Mouse (Mus musculus) megakaryocyte, adult 5-6 weeks (primary cell): ENCODE results near the gene Thbs4. TPM values are rescaled to one million over a fixed set of nuclear protein-coding genes. Genes with fewer than 3 reads are reported as not detected.

ENCODE experiments used
- ATAC-seq: 2 replicates; pipeline ENCODE4 v1.8.0; 2016; ENCODE audit warnings: mild to moderate bottlenecking, inconsistent platforms; ENCODE audit not compliant: poor library complexity, severe bottlenecking
- total RNA-seq, 2 experiments: library from RNA; stranded (forward) in 1 of 2; stranded (reverse) in 1 of 2; fragments of 153-499, 151-499 nt in 1 of 2; fragments of 221-1000, 200-1000 nt in 1 of 2; gene quantifications; 2 replicates each; pipeline versions ENCODE4 v1.2.3 to v1.2.4; 2015 to 2017

Thbs4 gene
- total RNA-seq, 2 experiments from 2014 or later = not detected

DNA sequence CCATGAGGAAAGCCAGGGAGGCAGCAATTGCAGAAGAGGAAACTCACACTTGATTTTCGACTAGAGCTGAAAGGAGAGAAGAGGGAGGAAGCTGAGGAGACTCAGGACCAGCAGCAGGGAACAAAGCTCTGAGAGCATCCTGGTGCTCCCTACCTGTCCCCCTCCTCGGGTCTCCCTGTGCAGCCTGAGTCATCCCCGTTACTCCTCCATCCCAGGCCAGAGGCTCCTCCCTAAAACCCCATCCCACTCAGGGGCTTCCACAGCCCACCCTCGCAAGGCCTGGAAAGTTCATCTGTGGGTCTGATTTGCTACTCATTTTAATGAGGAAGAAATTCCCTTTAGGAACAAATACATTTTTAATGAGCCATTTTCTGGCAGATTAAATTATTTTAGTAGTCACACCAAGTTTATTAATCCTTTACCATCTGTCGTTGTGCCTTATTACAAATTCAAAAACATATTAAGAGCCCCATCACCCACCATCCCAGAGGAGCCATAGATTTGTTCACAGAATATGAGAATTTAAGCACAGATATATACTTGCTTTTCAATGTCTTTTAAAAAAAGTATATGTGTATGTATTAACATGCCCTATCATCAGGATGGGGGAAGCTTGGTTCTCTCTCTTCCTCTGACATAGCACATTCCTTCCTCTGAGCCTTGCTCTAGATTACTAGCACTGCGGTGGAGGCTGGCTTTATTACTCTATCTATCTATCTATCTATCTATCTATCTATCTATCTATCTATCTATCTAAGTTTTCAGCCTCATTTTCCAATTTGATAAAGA, 29.0 kb downstream of the Thbs4 start:
- ATAC-seq = peak; percentile 14; the same call in 1 of the 2 replicates

DNA sequence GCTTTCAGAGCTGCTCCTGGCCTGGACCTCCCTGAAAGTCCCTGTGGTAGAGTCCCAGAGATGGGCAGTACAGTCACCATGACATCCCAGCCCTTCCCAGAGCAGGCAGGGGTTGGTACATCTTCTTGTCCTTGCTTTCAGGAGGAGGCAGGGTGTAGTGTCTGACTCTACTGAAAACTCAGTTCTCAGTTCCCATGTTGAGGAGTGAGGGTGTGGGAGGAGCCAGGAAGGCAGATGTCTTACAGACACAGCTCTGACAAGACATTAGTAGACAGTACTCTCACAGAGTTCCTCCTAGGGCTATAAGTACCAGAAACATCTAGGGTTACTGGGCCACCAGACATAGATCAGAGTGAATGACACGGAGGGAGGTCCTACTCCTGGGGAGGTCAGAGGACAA, 32.3 kb downstream of the Thbs4 start:
- no peak for ATAC-seq

DNA sequence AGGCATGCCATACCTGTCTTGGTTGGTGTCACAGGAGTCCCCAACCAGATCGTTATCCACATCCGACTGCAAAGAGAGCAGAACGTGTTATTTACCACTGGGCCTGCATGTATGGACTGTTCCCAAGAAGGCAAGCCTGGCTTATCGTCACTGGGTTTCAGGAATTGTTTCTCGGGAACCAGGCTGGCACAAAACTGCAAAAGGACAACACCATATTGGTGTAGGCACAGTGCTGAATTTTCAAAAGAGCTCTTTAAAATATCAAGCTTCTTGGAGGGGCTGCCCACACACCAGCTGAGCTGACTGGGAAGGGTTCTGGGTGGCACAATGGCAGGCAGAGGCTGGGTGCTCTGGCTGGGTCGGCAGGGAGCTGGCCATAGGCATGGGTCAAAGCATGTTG, 34.1 kb downstream of the Thbs4 start:
- ATAC-seq = no peak

DNA sequence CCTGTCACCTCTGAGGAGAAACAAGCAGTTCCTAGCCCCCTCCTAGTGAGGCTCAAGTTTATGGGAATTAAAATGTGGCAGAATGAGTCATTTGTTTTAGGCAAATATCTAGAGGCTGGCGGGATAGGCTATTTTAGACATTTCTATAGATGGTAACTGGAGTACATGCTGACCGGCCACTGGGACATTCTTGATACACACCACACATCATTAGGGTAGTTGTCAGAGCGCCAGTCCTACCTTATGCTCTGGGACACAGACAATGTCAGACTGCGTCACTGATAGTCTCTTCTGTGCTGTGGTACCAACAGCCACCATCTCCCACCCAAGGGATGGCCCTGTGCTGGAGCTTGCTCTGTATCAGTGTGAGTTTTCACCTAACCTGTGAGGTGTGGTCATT, 35.5 kb downstream of the Thbs4 start:
- ATAC-seq = no peak

DNA sequence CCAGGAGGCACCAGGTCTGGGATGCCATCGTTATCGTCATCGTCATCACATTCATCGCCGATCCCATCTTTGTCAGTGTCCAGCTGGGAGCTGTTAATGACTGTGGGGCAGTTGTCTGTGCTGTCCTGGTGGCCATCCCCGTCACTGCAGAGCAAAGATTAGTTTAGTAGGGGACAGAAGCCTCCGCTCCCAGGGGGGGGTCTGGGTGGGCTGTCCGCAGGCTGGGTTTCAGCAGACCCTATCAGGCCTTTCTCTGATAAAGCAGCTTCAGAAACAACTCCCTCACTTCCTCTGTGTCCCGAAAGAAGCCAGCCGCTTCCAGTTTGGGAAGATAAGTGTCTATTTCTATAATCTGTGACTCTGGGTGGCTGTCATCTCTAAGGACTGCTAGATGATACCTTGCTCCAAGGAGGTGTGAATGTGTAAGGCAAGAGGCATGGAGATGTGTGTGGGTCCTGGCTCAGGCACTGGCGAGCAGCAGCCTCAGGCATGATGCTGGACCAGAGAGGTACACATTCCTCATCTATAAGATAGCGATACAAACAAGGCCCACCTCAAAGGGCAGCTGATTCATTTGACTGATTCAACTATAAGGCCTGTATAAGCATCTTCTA, 36.5 kb downstream of the Thbs4 start:
- ATAC-seq = no peak

DNA sequence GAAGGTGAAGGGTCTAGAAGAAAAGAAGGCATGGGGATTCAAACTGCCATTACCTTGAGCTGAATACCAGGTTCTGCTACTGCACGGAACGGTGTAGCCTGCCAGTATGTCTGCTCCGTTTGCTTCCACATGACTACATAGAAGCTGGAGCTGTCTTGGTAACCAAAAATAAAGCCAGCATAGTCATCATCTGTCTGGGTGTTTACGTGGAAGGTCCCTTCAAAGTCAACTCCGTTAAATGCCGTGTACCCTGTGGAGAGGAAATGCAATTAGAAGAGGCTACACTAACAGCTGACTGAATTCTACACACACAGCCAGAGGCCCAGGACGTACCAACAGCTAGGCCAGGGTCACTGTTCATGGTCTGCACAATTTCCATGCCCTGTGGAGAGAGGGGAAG, 39.6 kb downstream of the Thbs4 start:
- no peak for ATAC-seq

DNA sequence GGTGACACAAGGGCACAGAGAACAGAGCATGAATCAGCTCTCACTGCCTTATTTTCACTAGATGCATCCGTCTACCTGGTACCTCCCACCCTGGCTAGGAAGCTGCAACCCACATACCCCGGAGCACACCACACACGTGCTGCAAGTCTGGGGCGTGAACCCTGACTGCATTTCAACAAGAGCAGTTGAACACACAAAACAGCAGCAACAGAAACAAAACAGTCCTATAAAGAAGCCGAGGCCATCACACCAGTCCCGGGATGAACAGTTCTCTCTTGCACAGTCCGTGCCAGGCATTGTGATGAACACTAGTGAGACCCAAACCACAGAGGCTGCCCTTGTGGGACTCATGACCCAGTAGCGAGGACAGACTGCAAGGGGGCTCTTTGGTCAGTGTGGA, 40.9 kb downstream of the Thbs4 start:
- ATAC-seq = no peak

DNA sequence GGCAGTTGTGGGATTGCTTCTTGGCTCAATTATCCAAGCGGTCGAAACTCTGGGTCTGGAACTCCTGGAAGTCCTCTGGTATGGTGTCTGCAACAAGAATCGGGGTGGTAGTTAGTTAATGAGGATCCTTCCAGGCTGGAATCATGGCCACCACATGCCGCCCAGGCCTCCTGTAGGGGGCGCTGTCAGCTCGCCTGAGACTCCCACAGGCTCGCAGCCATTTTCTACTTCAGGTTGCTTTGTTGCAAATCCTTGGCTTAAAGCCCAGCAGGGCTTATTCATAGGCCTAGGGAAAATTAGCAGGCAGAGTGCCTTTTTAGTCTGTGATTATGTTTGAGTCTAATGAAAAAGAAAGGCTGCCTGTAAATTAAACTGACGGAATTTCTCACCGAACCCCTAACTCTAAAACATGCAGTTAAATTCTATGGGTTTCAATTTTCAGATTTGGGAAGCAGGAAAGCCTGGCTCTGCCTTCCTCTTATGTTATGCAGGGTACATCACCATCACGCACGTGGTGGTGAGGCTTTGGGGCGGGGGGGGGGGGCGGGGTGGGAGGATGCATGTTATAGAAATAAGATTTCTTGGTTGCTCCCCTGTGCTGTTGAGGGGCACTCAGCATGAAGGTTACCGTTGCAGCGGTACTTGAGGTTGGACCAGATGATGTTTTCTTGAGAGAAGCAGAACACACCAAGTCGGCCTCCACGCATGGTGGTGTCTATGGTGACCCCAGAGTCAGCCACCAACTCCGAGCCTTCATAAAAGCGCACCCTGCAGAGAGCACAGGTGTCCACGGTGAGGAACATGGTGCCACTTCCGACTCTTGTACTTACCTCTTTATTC, 42.7 kb downstream of the Thbs4 start:
- ATAC-seq = peak; percentile 71

DNA sequence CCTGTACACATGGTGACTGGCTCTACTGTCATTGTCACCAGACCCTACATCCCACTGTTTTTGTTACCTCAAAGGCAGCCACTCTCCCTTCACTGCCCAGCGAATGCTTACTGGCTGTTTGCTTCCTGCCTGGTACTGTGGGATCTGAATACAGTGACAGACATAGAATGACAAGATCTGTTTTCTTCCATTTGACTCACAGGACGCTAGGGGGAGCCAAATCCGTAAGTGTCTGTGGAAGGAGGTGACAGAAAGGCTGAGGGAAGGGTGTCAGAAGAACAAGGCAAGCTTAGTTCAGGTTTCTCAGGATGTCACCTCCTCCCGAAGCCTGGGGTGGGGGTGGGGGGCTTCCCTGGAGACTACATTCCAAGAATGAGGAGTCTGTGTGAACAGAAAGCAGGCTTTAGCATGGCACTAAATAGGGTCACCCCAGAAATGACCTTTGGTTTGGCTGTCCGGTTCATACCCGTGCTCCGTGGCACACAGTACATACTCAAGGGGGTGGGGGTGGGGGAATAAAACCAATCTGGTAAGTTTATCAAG, 43.6 kb downstream of the Thbs4 start:
- ATAC-seq = peak; percentile 86

DNA sequence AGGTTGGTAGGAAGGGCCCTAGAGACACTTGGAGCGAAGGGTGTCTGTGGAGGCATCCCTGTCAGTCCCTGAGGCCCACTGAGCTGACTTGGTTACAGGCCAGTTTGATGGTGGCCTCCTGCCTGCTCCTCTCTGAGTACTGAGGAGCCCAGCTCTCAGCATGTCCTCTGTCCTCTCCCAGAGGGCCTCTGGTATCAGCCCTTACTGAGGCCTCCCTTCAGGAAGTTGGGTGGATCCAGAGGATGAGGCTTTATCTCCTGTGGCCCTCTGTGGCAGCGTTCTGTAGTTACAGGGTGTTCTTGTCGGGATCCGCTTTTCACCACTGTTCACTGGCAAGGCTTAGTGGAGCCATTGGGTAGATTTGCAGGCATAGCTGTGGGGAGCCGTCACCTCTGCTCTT, 51.3 kb downstream of the Thbs4 start:
- ATAC-seq = no peak

DNA sequence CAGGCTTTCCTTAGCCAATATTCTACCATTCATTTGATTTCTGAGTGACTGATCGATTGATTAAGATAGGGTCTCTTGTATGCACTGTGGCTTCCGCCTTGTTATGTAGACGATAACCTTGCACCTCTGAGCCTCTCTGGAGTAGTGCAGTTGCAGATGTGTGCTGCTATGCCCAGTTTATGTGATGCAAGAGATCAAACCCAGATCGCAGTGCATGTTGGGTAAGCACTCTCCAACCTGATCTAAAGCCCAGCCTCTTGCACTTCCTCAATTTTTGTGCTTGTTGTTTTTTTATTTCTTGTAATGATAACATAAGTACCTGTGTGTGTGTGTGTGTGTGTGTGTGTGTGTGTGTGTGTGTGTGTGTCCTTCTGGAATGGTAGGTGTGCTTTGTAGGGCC, 51.7 kb downstream of the Thbs4 start:
- peak; percentile 77 for ATAC-seq

DNA sequence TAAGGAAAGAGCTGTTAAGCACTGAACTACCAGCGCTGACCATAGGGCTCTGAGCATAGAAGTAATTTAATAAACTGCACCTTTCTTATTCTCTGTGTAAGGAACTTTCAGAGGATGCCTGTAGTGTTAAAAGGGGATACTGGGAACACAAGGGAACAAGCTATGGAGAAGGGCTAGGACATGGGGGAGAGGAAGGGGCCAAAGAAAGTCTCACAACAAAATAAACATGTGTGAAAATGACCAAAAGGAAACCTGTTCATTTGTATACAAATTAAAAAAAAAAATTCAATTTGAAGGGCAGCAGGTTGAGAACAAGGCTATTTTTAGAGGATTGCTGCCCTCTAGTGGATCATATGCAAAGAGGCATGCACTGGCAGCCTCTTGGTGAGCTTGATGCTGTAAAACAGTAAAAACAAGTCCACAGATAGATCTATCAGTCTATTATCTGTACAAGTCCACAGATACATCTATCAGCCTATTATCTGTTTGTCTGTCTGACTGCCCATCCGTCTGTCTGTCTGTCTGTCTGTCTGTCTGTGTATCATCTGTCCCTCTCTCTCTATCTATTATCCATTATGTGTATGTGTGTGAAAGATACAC, 53.8 kb downstream of the Thbs4 start:
- ATAC-seq = peak; percentile 64

DNA sequence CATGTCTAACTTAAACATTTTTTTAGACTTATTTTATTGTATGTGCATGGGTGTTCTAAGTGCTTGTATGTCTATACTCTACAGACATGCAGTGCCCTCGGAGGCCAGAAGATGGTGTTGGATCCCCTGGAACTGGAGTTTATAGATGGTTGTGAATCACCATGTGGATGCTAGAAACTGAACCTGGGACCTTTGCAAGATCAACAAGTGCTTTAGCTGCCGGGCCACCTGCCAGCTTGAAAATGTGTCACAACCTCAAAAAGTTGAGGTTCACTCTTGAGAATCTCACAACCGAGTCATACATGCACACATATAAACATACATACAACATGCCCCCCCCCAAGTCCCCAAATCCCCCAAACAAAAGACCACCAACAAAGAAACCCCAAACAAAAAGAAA, 54.8 kb downstream of the Thbs4 start:
- ATAC-seq = no peak

DNA sequence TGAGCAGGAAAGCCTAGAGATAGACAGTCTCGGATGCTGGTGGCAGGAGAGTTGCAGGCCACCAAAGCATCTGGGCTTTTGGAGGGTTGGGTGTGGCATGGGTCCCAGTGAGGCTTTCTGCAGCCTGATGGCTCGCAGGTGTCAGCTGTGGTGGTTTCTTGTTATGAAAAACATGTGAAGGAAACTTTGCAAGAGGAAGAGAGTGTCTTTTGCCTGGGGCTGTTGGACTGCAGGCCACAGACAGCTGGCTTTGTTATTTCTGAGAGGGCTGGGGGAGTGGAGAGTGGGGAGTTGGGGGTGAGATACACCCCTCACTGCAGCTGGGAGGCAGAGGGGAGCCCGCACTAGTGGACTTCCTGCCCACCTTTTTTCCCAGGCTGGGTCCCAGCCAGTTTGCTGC, 55.8 kb downstream of the Thbs4 start:
- no peak for ATAC-seq

DNA sequence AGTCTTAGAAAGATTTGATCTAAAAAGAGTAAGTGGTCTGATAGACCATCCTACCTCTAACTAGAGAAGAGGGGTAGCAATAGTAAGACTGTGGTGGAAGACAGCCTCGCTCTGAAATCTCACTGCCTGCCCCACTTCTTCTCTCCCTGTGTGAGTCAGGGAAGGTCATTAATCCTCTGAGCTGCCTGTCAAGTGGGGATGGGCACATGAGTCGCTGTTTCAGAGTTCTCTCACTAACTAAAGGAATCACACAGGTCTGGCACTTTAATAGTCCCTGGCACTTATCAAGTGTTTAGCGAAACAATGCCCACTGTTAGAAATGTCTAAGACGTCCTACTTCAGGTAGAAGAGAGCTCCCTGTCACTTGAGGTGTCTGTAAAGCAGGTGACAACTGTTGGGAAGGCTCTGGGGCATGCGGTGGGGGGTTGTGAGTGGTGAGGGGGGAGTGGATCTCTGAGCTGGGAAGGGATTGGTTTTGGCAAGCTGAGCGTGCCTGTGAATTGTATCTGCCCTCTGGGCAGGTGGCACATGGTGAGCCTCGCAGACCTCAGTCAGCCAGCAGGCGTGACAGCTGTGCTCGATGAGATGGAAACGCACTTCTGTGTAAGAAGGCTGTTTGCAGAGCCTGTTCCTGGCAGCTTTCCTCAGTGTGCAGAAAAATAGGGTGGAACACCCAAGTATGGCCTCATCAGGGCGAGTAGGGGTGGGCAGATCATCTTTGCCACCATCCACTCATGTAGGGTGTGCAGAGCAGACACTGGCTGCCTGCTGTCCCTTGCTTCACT, 57.9 kb downstream of the Thbs4 start:
- no peak for ATAC-seq

DNA sequence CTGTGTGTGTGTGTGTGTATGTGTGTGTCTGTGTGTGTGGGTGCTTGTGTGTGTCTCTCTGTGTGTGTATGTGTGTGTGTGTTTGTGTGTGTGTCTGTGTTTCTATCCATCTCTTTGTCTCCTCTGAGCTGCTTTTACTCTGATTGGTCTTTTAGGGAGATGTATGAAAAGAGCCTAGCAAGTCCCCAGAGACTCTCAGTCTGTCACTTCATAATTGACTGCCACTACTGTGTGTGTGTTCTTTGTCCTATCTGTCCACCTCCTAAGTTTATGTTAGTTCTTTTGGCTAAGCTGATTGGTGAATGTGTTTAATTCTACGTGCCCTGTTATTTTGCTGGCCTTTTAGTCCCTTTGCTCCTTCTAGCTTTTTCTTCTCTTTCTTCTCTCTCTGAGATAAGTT, 58.9 kb downstream of the Thbs4 start:
- ATAC-seq = no peak

DNA sequence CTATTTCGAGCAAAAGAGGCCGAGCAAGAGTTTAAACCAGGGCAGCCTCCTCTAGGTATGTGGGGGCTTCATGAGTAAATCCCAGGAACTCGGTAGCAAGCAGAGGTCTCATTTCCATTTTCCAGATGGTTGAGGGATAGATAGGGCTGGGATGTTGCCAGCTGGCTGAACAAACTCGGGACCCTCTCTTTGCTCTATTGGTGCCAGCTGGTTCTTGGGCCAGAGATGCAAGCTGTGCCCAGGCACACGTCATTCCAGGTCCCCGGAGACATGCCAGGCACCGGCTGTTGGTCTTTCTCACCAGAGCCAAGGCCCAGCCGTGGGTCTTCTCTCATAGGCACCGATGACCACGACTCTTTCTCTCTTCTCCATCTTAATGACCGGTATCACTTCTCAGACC, 60.9 kb downstream of the Thbs4 start:
- no peak for ATAC-seq

DNA sequence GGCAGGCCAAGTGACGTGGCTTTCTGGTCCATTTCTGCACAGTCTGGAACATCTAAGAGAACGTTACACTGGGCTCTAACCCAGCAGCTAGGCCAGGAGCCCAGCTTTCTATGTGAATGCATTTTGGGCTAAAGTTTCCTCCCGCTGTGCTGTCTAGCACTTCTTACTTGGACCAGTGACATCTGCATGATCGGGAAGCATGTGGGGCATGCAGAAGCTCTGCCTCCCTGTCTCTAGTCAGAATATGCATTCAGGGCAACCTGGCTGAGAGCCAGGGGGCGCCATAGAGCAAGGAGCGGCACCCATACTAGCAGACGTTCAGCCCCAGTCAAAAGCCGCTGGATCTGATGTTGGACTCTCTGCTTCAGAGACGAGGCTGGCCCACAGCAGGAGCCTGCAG, 61.4 kb downstream of the Thbs4 start:
- peak; percentile 75 for ATAC-seq

DNA sequence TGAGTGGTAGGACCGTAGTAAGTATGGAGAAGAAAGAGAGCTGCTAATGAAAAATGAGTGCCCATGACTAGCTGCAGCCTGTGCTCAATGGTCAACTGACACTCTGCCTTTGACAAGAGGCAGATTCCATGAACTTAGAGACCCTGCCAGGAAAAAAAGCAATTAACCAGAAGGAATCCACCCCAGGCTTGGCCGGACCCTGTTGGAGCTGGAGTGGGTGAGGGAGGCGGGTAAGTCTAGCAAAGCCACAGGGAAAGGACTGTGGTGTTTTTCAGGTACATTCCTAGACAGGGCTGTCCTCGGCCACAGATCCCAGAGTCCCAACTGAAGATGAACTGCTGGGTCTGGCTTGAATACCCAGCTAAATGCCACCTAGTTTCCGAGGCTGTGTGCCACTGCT, 61.8 kb downstream of the Thbs4 start:
- no peak for ATAC-seq

DNA sequence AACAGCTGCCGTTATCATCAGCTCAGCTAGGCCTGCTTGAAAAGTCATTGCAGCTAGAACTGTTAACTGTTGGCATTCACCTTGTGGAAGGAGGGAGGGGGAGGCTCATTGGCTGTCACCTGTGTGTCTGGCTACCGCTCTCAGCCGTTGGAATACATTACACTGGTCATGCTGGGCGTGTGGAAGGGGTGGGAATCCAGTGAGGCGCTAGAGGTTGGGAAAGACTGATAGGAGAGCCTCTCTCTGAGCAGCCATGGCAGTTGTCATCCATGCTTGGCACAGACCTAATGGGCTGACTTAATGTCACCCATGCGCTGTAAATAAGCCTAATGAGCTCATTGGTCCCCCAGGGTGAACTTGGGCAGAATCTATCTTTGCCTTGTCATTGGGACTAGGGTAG, 62.8 kb downstream of the Thbs4 start:
- no peak for ATAC-seq
